Mouse (Mus musculus) testis, adult 2 months (tissue): ENCODE measurements around the gene Galnt17.

Experiments used
- CTCF ChIP-seq: fragments of 200-500 bp; IDR thresholded peaks from 2 replicates; pipeline ENCODE4 v1.5.1; 2012; ENCODE audit warnings: low read depth, mild to moderate bottlenecking, inconsistent platforms, low read length, moderate library complexity; ENCODE audit not compliant: control insufficient read depth, insufficient read depth, insufficient replicate concordance
- POLR2A ChIP-seq: fragments of 200-500 bp; IDR thresholded peaks from 2 replicates; pipeline ENCODE4 v1.6.1; 2012; ENCODE audit warnings: low read depth, mild to moderate bottlenecking, inconsistent platforms, low read length, moderate library complexity; ENCODE audit not compliant: control insufficient read depth

- TF ChIP-seq POLR2A = no peak
- no peak for TF ChIP-seq CTCF
These were observed 432.9 kb downstream of the Galnt17 start for GRCm38 (mm10) chr5:130875391-130875790.
